Mouse (Mus musculus): ENCODE results near the gene Osbpl10. TPM values are rescaled to one million over a fixed set of nuclear protein-coding genes. Genes with fewer than 3 reads are reported as not detected.

Osbpl10 gene
- polyA plus RNA-seq, 1 experiment = 8.3 TPM

DNA sequence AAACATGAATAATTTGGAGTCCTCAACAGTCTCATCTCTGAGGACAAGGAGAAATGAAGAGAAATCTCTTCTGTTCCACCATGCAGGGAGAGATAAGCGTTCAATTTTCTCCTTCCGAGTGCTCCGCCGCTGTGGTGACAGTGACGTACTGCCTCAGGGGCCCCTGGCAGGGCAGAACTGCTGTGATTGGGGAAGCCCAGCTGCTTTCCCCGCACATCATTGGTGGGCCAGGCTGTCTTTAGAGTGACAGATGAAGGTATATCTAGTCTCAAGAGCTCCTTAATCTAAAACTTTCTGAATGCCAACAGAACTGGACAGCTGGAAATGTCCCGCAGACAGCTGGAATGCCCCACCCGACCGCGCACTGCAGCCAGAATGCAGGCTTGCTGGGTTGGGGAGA lies 118.1 kb downstream of the Osbpl10 start:
- H3K27ac ChIP-seq (ENCODE audit: insufficient read depth, low read length) = no peak overlapping the region

DNA sequence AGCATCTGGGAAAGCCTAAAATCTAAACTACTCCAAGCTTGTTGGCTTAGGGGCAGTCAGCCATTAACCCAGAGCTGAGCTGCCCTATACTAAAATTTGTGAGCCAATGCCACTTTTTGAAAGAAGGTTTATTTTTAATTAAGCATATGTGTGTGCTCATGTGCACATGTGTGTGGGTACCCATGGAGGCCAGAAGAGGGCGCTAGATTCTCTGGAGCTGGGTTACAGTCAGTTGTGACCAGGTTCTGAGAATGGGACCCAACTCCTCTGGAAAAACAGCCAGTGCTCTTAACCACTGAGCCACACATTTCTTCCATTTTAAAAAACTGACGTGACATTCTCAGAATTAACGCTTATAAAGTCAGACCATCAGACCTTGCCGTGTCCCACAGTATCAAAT lies 119.0 kb downstream of the Osbpl10 start:
- no peak overlapping the region for H3K9ac ChIP-seq (ENCODE audit: low read depth, poor library complexity, severe bottlenecking)
- no peaks in the 10 kb centered on the region for H3K27me3 ChIP-seq (ENCODE audit: control insufficient read depth, insufficient read depth, low read length, poor library complexity, severe bottlenecking)
- H3K36me3 ChIP-seq (ENCODE audit: control insufficient read depth, insufficient read depth, low read length, poor library complexity, severe bottlenecking) = no peaks in the 10 kb centered on the region
- no peak overlapping the region for H3K4me3 ChIP-seq (ENCODE audit: low read depth, low read length)
- no peaks in the 10 kb centered on the region for H3K4me1 ChIP-seq (ENCODE audit: control insufficient read depth, insufficient read depth, low read length)
- no peaks in the 10 kb centered on the region for H3K9me3 ChIP-seq (replicated peaks; ENCODE audit: control insufficient read depth, insufficient read depth, low read length, poor library complexity, severe bottlenecking)
- no peak for TF ChIP-seq EP300 (IDR thresholded peaks at IDR 0.05; ENCODE audit: insufficient read depth, low read depth, low read length)
- TF ChIP-seq POLR2A (IDR thresholded peaks at IDR 0.05; ENCODE audit: insufficient read depth, low read length) = no peak
- peak; percentile 46 for TF ChIP-seq CTCF (IDR thresholded peaks at IDR 0.05; ENCODE audit: low read depth, low read length)
- H3K27ac ChIP-seq (ENCODE audit: insufficient read depth, low read length) = no peak overlapping the region

More for the DNA sequence above, 118.1 kb downstream of the Osbpl10 start:
- TF ChIP-seq POLR2A (IDR thresholded peaks at IDR 0.05; ENCODE audit: insufficient read depth, low read length) (no peak), EP300 (IDR thresholded peaks at IDR 0.05; ENCODE audit: insufficient read depth, low read depth, low read length) (no peak), CTCF (IDR thresholded peaks at IDR 0.05; ENCODE audit: low read depth, low read length) (no peak)
- H3K4me3 ChIP-seq (ENCODE audit: low read depth, low read length) = no peak overlapping the region
- H3K9ac ChIP-seq (ENCODE audit: low read depth, poor library complexity, severe bottlenecking) = no peak overlapping the region
- H3K36me3 ChIP-seq (ENCODE audit: control insufficient read depth, insufficient read depth, low read length, poor library complexity, severe bottlenecking) = no peaks in the 10 kb centered on the region
- no peaks in the 10 kb centered on the region for H3K4me1 ChIP-seq (ENCODE audit: control insufficient read depth, insufficient read depth, low read length)
- no peaks in the 10 kb centered on the region for H3K27me3 ChIP-seq (ENCODE audit: control insufficient read depth, insufficient read depth, low read length, poor library complexity, severe bottlenecking)
- no peaks in the 10 kb centered on the region for H3K9me3 ChIP-seq (replicated peaks; ENCODE audit: control insufficient read depth, insufficient read depth, low read length, poor library complexity, severe bottlenecking)

DNA sequence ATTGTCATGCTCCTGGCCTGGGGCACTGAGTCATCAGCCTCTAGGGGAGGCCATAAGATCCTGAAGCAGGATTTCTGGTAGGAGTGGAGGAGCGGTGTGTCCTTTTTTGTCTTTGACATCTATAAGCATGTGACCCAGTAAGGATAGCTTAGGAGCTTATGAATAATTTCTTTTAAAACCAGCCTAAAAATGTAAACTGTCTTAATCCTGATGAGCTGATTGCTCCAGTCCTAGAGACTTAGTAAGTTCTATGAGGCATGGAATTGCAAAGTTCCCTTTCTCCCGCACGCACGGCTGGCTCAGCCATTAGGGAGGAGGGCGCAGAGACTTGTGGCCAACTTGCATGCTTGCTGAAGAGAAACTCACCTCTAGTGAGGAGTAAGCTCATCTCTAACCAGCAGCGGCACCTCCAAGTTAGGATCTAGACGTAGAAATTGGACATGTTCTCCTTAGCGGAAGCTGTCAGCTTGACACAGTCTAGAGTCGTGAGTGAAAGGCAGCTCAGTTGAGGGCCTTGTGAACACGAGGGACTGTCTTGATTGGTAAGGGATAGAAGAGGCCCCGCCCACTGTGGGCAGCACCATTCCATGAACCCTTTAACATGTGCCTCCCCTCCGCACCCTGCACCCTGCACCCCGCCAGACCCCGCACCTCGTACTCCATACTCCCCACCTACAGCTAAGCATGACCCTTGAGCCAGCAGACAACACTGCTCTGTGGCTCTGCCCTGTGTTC lies 122.0 kb downstream of the Osbpl10 start:
- Histone ChIP-seq H3K36me3 (ENCODE audit: control insufficient read depth, insufficient read depth, low read length, poor library complexity, severe bottlenecking) (no peaks in the 10 kb centered on the region), H3K27ac (ENCODE audit: insufficient read depth, low read length) (no peak overlapping the region), H3K27me3 (ENCODE audit: control insufficient read depth, insufficient read depth, low read length, poor library complexity, severe bottlenecking) (no peaks in the 10 kb centered on the region), H3K4me1 (ENCODE audit: control insufficient read depth, insufficient read depth, low read length) (no peaks in the 10 kb centered on the region), H3K9me3 (replicated peaks; ENCODE audit: control insufficient read depth, insufficient read depth, low read length, poor library complexity, severe bottlenecking) (no peaks in the 10 kb centered on the region), H3K4me3 (ENCODE audit: low read depth, low read length) (peak overlapping the region; percentile 29), H3K9ac (ENCODE audit: low read depth, poor library complexity, severe bottlenecking) (no peak overlapping the region)
- TF ChIP-seq CTCF (IDR thresholded peaks at IDR 0.05; ENCODE audit: low read depth, low read length) (no peak), POLR2A (IDR thresholded peaks at IDR 0.05; ENCODE audit: insufficient read depth, low read length) (no peak), EP300 (IDR thresholded peaks at IDR 0.05; ENCODE audit: insufficient read depth, low read depth, low read length) (no peak)

DNA sequence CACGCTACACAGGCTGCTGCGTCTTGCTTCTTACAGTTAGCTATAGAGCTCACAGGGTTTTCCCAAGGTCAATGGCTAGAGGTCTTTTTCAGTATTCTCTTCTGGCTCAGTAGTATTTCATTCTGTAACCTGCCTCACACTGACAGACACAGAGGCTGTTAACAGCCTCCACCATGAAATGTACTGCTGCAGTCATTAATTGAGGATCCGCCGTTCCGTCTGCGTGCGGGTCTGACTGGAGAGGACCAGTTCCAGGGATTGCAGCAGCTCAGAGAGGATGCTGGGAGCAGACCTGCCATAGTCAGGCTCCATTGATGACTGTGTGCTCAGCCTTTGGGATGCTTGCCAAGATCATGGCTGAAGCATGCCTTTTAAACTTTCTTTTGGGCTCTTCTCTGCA lies 129.1 kb downstream of the Osbpl10 start:
- H3K9me3 ChIP-seq (replicated peaks; ENCODE audit: control insufficient read depth, insufficient read depth, low read length, poor library complexity, severe bottlenecking) = no peaks in the 10 kb centered on the region
- H3K27ac ChIP-seq (ENCODE audit: insufficient read depth, low read length) = no peak overlapping the region
- H3K4me1 ChIP-seq (ENCODE audit: control insufficient read depth, insufficient read depth, low read length) = peaks cover 3% of the 10 kb centered on the region
- no peaks in the 10 kb centered on the region for H3K36me3 ChIP-seq (ENCODE audit: control insufficient read depth, insufficient read depth, low read length, poor library complexity, severe bottlenecking)
- H3K27me3 ChIP-seq (ENCODE audit: control insufficient read depth, insufficient read depth, low read length, poor library complexity, severe bottlenecking) = no peaks in the 10 kb centered on the region
- H3K4me3 ChIP-seq (ENCODE audit: low read depth, low read length) = no peak overlapping the region
- H3K9ac ChIP-seq (ENCODE audit: low read depth, poor library complexity, severe bottlenecking) = no peak overlapping the region
- TF ChIP-seq POLR2A (IDR thresholded peaks at IDR 0.05; ENCODE audit: insufficient read depth, low read length) = no peak
- no peak for TF ChIP-seq CTCF (IDR thresholded peaks at IDR 0.05; ENCODE audit: low read depth, low read length)
- TF ChIP-seq EP300 (IDR thresholded peaks at IDR 0.05; ENCODE audit: insufficient read depth, low read depth, low read length) = no peak

DNA sequence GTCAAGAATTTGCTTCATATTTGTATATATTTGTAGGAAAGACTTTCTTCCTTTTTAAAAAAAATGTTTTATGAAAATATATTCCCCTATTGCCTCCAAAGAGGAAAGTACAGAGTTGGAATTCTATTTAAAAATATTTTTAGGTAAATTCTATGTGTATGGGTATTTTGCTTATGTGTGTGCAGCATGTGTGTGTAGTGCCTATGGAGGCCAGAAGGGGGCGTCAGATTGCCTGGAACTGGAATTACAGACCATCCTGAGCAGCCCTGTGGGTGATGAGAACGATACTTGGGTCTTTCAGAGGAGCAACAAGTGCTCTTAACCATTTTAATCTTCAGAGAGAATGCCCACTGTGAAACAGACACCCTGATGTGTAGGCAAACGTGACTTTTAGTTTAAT lies 132.3 kb downstream of the Osbpl10 start:
- Histone ChIP-seq H3K9ac (ENCODE audit: low read depth, poor library complexity, severe bottlenecking) (no peak overlapping the region), H3K4me1 (ENCODE audit: control insufficient read depth, insufficient read depth, low read length) (peaks cover 3% of the 10 kb centered on the region), H3K27ac (ENCODE audit: insufficient read depth, low read length) (no peak overlapping the region), H3K9me3 (replicated peaks; ENCODE audit: control insufficient read depth, insufficient read depth, low read length, poor library complexity, severe bottlenecking) (no peaks in the 10 kb centered on the region), H3K27me3 (ENCODE audit: control insufficient read depth, insufficient read depth, low read length, poor library complexity, severe bottlenecking) (no peaks in the 10 kb centered on the region), H3K4me3 (ENCODE audit: low read depth, low read length) (no peak overlapping the region), H3K36me3 (ENCODE audit: control insufficient read depth, insufficient read depth, low read length, poor library complexity, severe bottlenecking) (no peaks in the 10 kb centered on the region)
- no peak for TF ChIP-seq CTCF (IDR thresholded peaks at IDR 0.05; ENCODE audit: low read depth, low read length)
- TF ChIP-seq EP300 (IDR thresholded peaks at IDR 0.05; ENCODE audit: insufficient read depth, low read depth, low read length) = no peak
- TF ChIP-seq POLR2A (IDR thresholded peaks at IDR 0.05; ENCODE audit: insufficient read depth, low read length) = no peak

DNA sequence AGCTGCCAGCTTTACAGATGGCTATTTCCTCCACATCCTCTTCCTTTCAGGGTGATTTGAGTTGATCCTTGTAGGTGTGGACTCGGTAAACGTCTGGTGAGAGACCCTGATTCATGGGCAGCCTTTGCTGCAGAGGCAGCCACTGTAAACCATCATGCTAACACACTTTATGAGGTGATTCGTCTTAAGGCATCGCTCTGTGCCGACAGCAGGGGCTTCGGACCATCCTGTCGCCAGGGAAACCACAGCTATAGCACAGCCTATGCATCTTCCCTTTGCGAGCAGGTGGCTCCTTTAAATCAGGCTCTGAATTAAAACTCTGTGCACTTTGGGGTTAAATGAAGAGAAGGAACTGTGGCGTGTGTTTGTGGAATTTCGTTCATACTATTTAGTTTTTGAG lies 138.9 kb downstream of the Osbpl10 start:
- TF ChIP-seq EP300 (IDR thresholded peaks at IDR 0.05; ENCODE audit: insufficient read depth, low read depth, low read length) (no peak), CTCF (IDR thresholded peaks at IDR 0.05; ENCODE audit: low read depth, low read length) (no peak), POLR2A (IDR thresholded peaks at IDR 0.05; ENCODE audit: insufficient read depth, low read length) (no peak)
- H3K9ac ChIP-seq (ENCODE audit: low read depth, poor library complexity, severe bottlenecking) = no peak overlapping the region
- no peaks in the 10 kb centered on the region for H3K36me3 ChIP-seq (ENCODE audit: control insufficient read depth, insufficient read depth, low read length, poor library complexity, severe bottlenecking)
- H3K27me3 ChIP-seq (ENCODE audit: control insufficient read depth, insufficient read depth, low read length, poor library complexity, severe bottlenecking) = no peaks in the 10 kb centered on the region
- H3K9me3 ChIP-seq (replicated peaks; ENCODE audit: control insufficient read depth, insufficient read depth, low read length, poor library complexity, severe bottlenecking) = no peaks in the 10 kb centered on the region
- no peak overlapping the region for H3K4me3 ChIP-seq (ENCODE audit: low read depth, low read length)
- H3K4me1 ChIP-seq (ENCODE audit: control insufficient read depth, insufficient read depth, low read length) = no peaks in the 10 kb centered on the region
- H3K27ac ChIP-seq (ENCODE audit: insufficient read depth, low read length) = no peak overlapping the region

Data from ES-Bruce4 (cell line).